Mouse (Mus musculus) naive thymus-derived CD4-positive, alpha-beta T cell, adult 2 months (primary cell): ENCODE measurements at regions not wholly inside any gene's neighbourhood (a gene's known extent, or its start where the extent isn't known, plus 50 kb on each side); places are given as distances from the start of the nearest gene placed in this dataset.
"Not testable (repeated sequence)": the region's sequence is repeated elsewhere in the genome, so short reads cannot be mapped to it uniquely, and the experiment has no call there.

Experiments used
- DNase-seq: peaks from one replicate; pipeline ENCODE4 v3.0.0-alpha.2; 2011; ENCODE audit warnings: low read depth

DNA sequence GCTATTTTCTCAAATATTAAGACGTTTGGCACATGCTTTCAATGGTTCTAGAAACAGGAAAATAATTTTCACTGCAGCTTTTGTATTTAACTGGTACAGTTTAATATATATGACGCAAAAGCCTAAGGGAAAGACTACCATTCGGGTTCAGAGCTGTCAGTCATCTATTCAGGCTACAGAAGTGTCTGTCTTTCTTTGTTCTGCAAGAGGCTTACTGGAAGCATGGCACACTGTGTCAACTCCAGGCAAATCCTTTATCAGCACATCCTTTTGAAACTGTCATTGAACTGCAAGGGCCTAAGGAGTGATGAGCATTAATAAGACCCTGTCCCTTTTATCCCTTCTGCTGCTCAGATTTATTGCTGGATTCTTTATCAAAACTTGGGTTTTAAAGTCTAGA, 303.8 kb upstream of the Gm5152 start:
- not testable (repeated sequence) for DNase-seq

GRCm38 (mm10) chr5:10562321-10562720, 316.0 kb upstream of the Gm5152 start:
- DNase-seq: no peak

DNA sequence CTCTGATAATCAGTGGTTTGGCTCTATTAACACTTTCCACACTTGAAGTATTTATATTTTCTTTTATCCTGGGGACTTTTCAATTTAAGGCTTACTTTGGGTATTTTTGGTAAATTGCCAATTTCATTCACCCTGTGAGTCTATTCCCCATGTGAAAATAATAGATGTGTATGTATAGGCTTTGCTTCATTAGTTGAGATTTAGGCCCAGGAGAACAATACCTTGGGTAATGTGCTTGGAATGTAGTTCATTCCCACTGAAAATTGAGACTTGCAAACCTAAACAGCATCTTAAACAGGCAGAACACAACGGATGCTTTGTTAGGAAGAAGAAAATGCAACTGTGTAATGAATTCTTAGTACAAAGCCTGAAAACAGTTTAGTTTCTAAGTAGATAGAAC, 346.1 kb upstream of the Gm5152 start:
- no peak for DNase-seq

DNA sequence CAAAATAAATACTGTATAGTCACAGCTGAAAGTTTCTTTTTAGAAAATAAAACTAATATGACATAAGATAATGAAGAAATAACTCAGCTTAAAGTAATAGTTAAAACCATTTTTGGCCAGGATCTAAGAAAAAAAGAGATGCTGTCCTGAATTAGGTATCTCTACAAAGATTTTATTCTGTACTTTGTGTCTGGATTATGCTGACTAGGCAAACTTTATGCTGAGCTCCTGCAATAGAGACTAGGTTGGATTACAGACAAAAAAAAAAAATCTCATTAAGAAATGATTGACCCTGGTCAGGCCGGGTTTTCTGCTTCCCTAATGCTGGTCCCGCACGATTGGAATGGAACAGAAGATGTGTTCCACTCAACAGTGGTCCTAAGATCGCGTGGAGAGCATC, 346.8 kb upstream of the Gm8871 start:
- no peak for DNase-seq

DNA sequence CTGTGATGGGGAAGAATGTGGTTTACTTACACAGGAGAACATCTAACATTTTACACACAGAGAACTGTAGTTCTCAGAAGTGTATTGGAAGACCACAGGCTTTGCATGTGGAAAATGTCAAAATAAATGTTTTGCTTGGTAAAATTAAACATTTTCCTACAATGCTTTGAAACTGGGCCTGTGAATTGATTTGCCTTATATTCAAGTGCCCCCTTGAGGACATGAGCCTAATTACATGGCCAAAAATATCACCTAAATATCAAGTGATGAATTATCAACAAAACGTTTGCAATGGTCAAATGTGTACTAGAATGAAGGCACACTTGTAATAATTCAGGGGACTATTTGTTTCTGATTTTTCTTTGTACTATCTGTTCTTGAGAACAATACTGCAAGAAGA, 314.4 kb upstream of the Gm8871 start:
- DNase-seq: no peak

DNA sequence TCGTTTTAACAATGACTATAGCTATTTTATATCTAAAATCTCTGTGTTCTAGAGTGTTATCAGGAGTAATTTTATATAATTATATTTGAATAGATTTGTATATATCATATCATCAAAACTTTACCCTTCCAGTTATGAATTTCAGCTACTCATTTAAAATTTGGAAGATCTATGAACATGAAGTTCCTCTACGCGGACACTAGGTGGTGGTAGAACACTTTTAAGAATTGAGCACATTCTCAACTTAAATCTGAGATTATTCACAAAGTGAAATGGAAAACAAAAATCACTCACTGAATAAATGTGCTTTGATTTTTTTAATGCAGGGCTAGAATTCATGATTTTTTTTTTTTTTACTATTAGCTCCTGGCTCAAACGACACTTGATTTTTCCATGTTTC, 299.5 kb upstream of the Gm8871 start:
- DNase-seq: peak; percentile 7

DNA sequence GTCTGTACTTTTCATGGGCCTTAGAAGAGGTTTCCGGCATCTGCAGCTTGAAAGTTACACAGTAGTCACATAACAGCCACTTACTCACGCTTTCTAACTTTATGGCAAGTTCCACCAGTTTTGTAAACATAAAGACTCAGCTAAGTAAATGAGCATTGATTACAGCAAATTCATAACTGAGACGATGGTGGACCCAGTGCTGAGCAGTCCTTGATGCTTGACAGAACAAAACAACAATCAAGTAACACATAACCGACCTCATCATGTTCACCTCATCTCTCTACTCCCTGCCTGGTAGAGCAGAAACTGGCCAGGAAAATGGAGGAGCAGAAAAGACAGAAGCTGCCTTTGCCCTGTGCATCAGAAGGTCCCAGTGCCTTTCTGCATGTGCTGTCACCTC, 284.3 kb upstream of the Gm8871 start:
- DNase-seq: peak; percentile 3

- no peak for DNase-seq
These were observed 273.4 kb upstream of the Gm8871 start for GRCm38 (mm10) chr5:10674199-10674598.

DNA sequence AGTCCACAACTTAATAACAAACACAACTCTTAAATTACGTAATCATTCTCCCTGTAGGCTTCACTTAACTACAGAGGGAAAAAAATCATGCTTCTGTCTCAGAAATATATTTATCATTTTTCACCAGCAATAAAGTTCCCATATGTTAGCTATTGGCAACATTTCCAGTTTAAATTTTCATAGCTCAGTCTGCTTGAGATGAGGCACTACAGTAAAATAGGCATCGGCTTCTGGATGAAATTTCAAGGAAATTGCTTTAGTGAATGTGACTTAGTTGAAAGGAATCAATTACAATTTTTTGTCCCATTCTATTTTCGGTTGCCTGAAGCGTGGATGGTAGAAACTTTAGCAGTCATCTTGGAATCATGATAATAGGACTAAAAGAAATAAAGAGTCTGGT, 262.1 kb upstream of the Gm8871 start:
- DNase-seq: no peak

GRCm38 (mm10) chr5:10727056-10727455, 220.5 kb upstream of the Gm8871 start:
- DNase-seq: no peak

GRCm38 (mm10) chr5:10749546-10749945, 198.1 kb upstream of the Gm8871 start:
- DNase-seq: no peak

DNA sequence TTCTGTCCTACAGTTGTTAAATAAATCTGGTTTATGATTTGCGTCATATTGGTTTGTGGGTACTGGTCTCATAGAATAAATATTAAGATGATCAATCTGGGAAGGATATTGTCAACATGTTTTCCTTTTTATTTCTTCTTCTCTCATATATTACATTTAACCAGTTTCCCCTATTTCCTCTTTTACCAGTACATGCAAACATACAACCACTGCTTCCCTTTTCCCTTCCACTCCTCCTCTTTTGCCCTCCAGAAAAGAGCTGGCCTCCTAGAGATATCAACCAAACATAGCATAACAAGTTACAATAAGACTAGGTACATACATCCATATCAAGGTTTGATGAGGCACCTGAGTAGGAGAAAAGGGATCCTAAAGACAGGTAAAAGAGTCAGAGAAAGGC, 180.1 kb upstream of the Gm8871 start:
- no peak for DNase-seq
